Comparison of ENCODE assay signal across 7 mouse cellular contexts in genomic region chr7:73654193-73654871, GRCm38 (mm10).
A peak's percentile ranks its signal among the peaks of the same experiment; 100 is the strongest.
DNase-seq lines count a peak whose midpoint lies in the region; ATAC-seq and TF ChIP-seq lines count a peak whose summit lies in the region.

No protein-coding gene starts in this region.

- peaks cover 8% of the 10 kb centered on the region; the same call in 1 of the 2 replicates for H3K27me3 ChIP-seq in forebrain, embryonic 13.5 days
- H3K27me3 ChIP-seq in intestine, embryonic 16.5 days (replicated peaks; ENCODE audit: control insufficient read depth, insufficient read depth, low read length), result no peaks in the 10 kb centered on the region
- H3K27me3 ChIP-seq in lung, embryonic 14.5 days (ENCODE audit: insufficient read depth, low read length), result no peaks in the 10 kb centered on the region
- no peaks in the 10 kb centered on the region for H3K27me3 ChIP-seq in neural tube, embryonic 15.5 days (replicated peaks)

- no peak overlapping the region for H3K9ac ChIP-seq in forebrain, embryonic 13.5 days
- H3K9ac ChIP-seq in intestine, embryonic 16.5 days (ENCODE audit: low read depth, low read length), result no peak overlapping the region
- H3K9ac ChIP-seq in lung, embryonic 14.5 days, result no peak overlapping the region
- no peak overlapping the region for H3K9ac ChIP-seq in neural tube, embryonic 15.5 days (replicated peaks)

- no peaks in the 10 kb centered on the region for H3K9me3 ChIP-seq in forebrain, embryonic 13.5 days (replicated peaks)
- no peaks in the 10 kb centered on the region for H3K9me3 ChIP-seq in intestine, embryonic 16.5 days (ENCODE audit: control insufficient read depth, low read length)
- no peaks in the 10 kb centered on the region for H3K9me3 ChIP-seq in lung, embryonic 14.5 days (ENCODE audit: low read depth, low read length)
- no peaks in the 10 kb centered on the region for H3K9me3 ChIP-seq in neural tube, embryonic 15.5 days (replicated peaks)

- H3K4me2 ChIP-seq in forebrain, embryonic 13.5 days, result no peak overlapping the region
- H3K4me2 ChIP-seq in intestine, embryonic 16.5 days (ENCODE audit: low read depth, low read length), result no peak overlapping the region
- 0 out of 2 replicates have a peak overlapping the region, but pooled peaks have one; percentile 22 for H3K4me2 ChIP-seq in lung, embryonic 14.5 days
- peak overlapping the region; percentile 35 for H3K4me2 ChIP-seq in neural tube, embryonic 15.5 days

- ATAC-seq in cerebellum, adult (ENCODE audit: insufficient number of reproducible peaks, low FRiP score, low TSS enrichment), result peak; percentile 70
- ATAC-seq in forebrain, embryonic 13.5 days, result peak; percentile 39
- peak; percentile 42; the same call in 1 of the 2 replicates for ATAC-seq in intestine, embryonic 16.5 days
- no peak for ATAC-seq in lung, embryonic 14.5 days (ENCODE audit: insufficient read depth)
- peak; percentile 68 for ATAC-seq in neural tube, embryonic 15.5 days (ENCODE audit: low FRiP score)

- no peak overlapping the region for H3K27ac ChIP-seq in forebrain, embryonic 13.5 days
- no peak overlapping the region for H3K27ac ChIP-seq in intestine, embryonic 16.5 days (ENCODE audit: low read length)
- no peak overlapping the region for H3K27ac ChIP-seq in lung, embryonic 14.5 days (ENCODE audit: low read depth)
- H3K27ac ChIP-seq in neural tube, embryonic 15.5 days (replicated peaks), result no peak overlapping the region

- peak; percentile 93 for TF ChIP-seq CTCF in lung, embryonic 14.5 days (IDR thresholded peaks at IDR 0.05; ENCODE audit: low read depth)

- H3K4me1 ChIP-seq in forebrain, embryonic 13.5 days, result no peaks in the 10 kb centered on the region
- H3K4me1 ChIP-seq in intestine, embryonic 16.5 days (ENCODE audit: control insufficient read depth, insufficient read depth, low read length), result no peaks in the 10 kb centered on the region
- no peaks in the 10 kb centered on the region for H3K4me1 ChIP-seq in lung, embryonic 14.5 days (ENCODE audit: insufficient read depth)
- peaks cover 7% of the 10 kb centered on the region; the same call in 1 of the 2 replicates for H3K4me1 ChIP-seq in neural tube, embryonic 15.5 days

- H3K4me3 ChIP-seq in forebrain, embryonic 13.5 days, result no peak overlapping the region
- H3K4me3 ChIP-seq in intestine, embryonic 16.5 days (ENCODE audit: low read length), result no peak overlapping the region
- H3K4me3 ChIP-seq in lung, embryonic 14.5 days (ENCODE audit: low read depth, low read length), result no peak overlapping the region
- no peak overlapping the region for H3K4me3 ChIP-seq in neural tube, embryonic 15.5 days (replicated peaks)

- peak; percentile 47 for DNase-seq in A20 (ENCODE audit: low read depth, low spot score)
- DNase-seq in CD4-positive, CD25-positive, alpha-beta regulatory T cell, adult 2 months (ENCODE audit: low read depth, low spot score), result peak; percentile 71
- peak; percentile 89 for DNase-seq in lung, embryonic 14.5 days

- no peaks in the 10 kb centered on the region for H3K36me3 ChIP-seq in forebrain, embryonic 13.5 days (ENCODE audit: poor library complexity, severe bottlenecking)
- H3K36me3 ChIP-seq in intestine, embryonic 16.5 days (ENCODE audit: control insufficient read depth, insufficient read depth, low read length), result no peaks in the 10 kb centered on the region
- no peaks in the 10 kb centered on the region for H3K36me3 ChIP-seq in lung, embryonic 14.5 days (ENCODE audit: insufficient read depth)
- H3K36me3 ChIP-seq in neural tube, embryonic 15.5 days, result no peaks in the 10 kb centered on the region

- WGBS in forebrain, embryonic 13.5 days, result 38% methylated on average over 12 of the region's 12 CpGs
- 28% methylated on average over 12 of the region's 12 CpGs for WGBS in intestine, embryonic 16.5 days
- 32% methylated on average over 12 of the region's 12 CpGs for WGBS in lung, embryonic 14.5 days
- 31% methylated on average over 12 of the region's 12 CpGs for WGBS in neural tube, embryonic 15.5 days

Comparison
In these comparisons a context has a peak if more than half of its experiments do, and no peak if none do; other contexts are left out.
1. H3K4me2 ChIP-seq: peak in lung, embryonic 14.5 days (single experiment) and neural tube, embryonic 15.5 days (single experiment); none in forebrain, embryonic 13.5 days (single experiment) and intestine, embryonic 16.5 days (single experiment).
2. Peak in every context shown above with its lines, with median percentiles within 50 percentile points of each other: DNase-seq.